Mouse (Mus musculus) CH12.LX (cell line): Measurements from ENCODE around the gene Bex6. TPM values are rescaled to one million over a fixed set of nuclear protein-coding genes. Genes with fewer than 3 reads are reported as not detected.

Experiments used
- DNase-seq: peaks from one replicate; pipeline ENCODE4 v3.0.0-alpha.2; 2013; ENCODE audit errors: extremely low read depth
- H3K27ac ChIP-seq: 2 replicates; pipeline ENCODE4 v1.5.1; 2012; ENCODE audit warnings: low read depth, mild to moderate bottlenecking, control low read depth, moderate library complexity; ENCODE audit not compliant: insufficient read depth
- H3K27me3 ChIP-seq: replicated peaks from 2 replicates; pipeline ENCODE3; 2012; ENCODE audit warnings: inconsistent platforms
- H3K36me3 ChIP-seq, 2 experiments: replicated peaks in 1 of 2; 2 replicates each; pipeline versions ENCODE3 to v1.6.1; 2012; ENCODE audit warnings: inconsistent platforms in 1 of 2, low read length in 1 of 2, mild to moderate bottlenecking in 1 of 2, mixed read lengths in 1 of 2, moderate library complexity in 1 of 2; ENCODE audit not compliant: control insufficient read depth in 1 of 2, insufficient read depth in 1 of 2
- H3K4me1 ChIP-seq, 2 experiments: 2 replicates each; pipeline ENCODE4 v1.6.1; 2012; ENCODE audit warnings: inconsistent platforms in 1 of 2, moderate library complexity in 1 of 2; ENCODE audit not compliant: insufficient read depth in 2 of 2, control insufficient read depth in 1 of 2
- H3K4me2 ChIP-seq: 2 replicates; pipeline ENCODE4 v1.6.1; 2012; ENCODE audit warnings: low read depth, mild to moderate bottlenecking, control low read depth; ENCODE audit not compliant: poor library complexity, insufficient read depth, severe bottlenecking
- H3K4me3 ChIP-seq, 3 experiments: fragments of 150-350 bp in 1 of 3; sonication (generic) in 1 of 3; replicated peaks in 1 of 3; 2 replicates each; pipeline versions ENCODE3 to v1.5.1; 2011 to 2012; ENCODE audit warnings: low read depth in 2 of 3, low read length in 2 of 3, mild to moderate bottlenecking in 2 of 3, moderate library complexity in 2 of 3, control low read depth in 1 of 3, improper control_type of control experiment in 1 of 3, inconsistent platforms in 1 of 3, mixed read lengths in 1 of 3; ENCODE audit not compliant: poor library complexity in 1 of 3
- H3K79me2 ChIP-seq: replicated peaks from 2 replicates; pipeline ENCODE4 v1.6.1; 2012; ENCODE audit warnings: mild to moderate bottlenecking, moderate library complexity; ENCODE audit not compliant: control insufficient read depth, poor library complexity, insufficient read depth, severe bottlenecking; ENCODE audit errors: extremely low read depth
- H3K9ac ChIP-seq: 2 replicates; pipeline ENCODE4 v1.6.1; 2012; ENCODE audit warnings: low read depth, mild to moderate bottlenecking, control low read depth, moderate library complexity; ENCODE audit not compliant: insufficient read depth
- H3K9me3 ChIP-seq: replicated peaks from 2 replicates; pipeline ENCODE3; 2012; ENCODE audit warnings: low read length, inconsistent platforms, mixed read lengths
- BHLHE40 ChIP-seq: IDR thresholded peaks from 2 replicates; pipeline ENCODE4 v1.6.1; 2011; ENCODE audit warnings: mild to moderate bottlenecking, low read depth, low read length, improper control_type of control experiment
- CHD1 ChIP-seq: IDR thresholded peaks from 2 replicates; pipeline ENCODE4 v1.6.1; 2012; ENCODE audit warnings: low read depth, low read length, improper control_type of control experiment, inconsistent platforms
- CHD2 ChIP-seq: IDR thresholded peaks from 2 replicates; pipeline ENCODE4 v1.6.1; 2011; ENCODE audit warnings: low read length, improper control_type of control experiment
- E2F4 ChIP-seq: IDR thresholded peaks from 2 replicates; pipeline ENCODE4 v1.6.1; 2011; ENCODE audit warnings: low read depth, low read length, improper control_type of control experiment; ENCODE audit not compliant: insufficient replicate concordance
- EP300 ChIP-seq: IDR thresholded peaks from 2 replicates; pipeline ENCODE4 v1.6.1; 2011; ENCODE audit warnings: low read length, improper control_type of control experiment
- ETS1 ChIP-seq: conservative IDR thresholded peaks from 2 replicates; pipeline ENCODE4 v1.6.1; 2012; ENCODE audit warnings: low read depth, mild to moderate bottlenecking, inconsistent platforms, low read length, improper control_type of control experiment, moderate library complexity
- KAT2A ChIP-seq: IDR thresholded peaks from 2 replicates; pipeline ENCODE4 v1.6.1; 2012; ENCODE audit warnings: low read length, improper control_type of control experiment, inconsistent platforms; ENCODE audit not compliant: insufficient replicate concordance
- MAX ChIP-seq: IDR thresholded peaks from 2 replicates; pipeline ENCODE4 v1.6.1; 2011; ENCODE audit warnings: low read length, improper control_type of control experiment
- MAZ ChIP-seq: IDR thresholded peaks from 2 replicates; pipeline ENCODE4 v1.6.1; 2012; ENCODE audit warnings: low read depth, mild to moderate bottlenecking, inconsistent platforms, low read length, improper control_type of control experiment, moderate library complexity
- MXI1 ChIP-seq: IDR thresholded peaks from 2 replicates; pipeline ENCODE4 v1.6.1; 2011; ENCODE audit warnings: mild to moderate bottlenecking, low read depth, low read length, improper control_type of control experiment
- MYC ChIP-seq: IDR thresholded peaks from 2 replicates; pipeline ENCODE4 v1.6.1; 2011; ENCODE audit warnings: low read depth, mild to moderate bottlenecking, improper control_type of control experiment, low read length
- NELFE ChIP-seq: IDR thresholded peaks from 2 replicates; pipeline ENCODE4 v1.6.1; 2011; ENCODE audit warnings: low read depth, low read length, improper control_type of control experiment
- NRF1 ChIP-seq: IDR thresholded peaks from 2 replicates; pipeline ENCODE4 v1.6.1; 2014; ENCODE audit warnings: low read depth, mild to moderate bottlenecking, inconsistent platforms, low read length, improper control_type of control experiment, moderate library complexity
- PAX5 ChIP-seq: IDR thresholded peaks from 2 replicates; pipeline ENCODE4 v1.6.1; 2012; ENCODE audit warnings: low read length, inconsistent platforms, mixed read lengths
- POLR2A ChIP-seq: IDR thresholded peaks from 2 replicates; pipeline ENCODE4 v1.6.1; 2011; ENCODE audit warnings: low read depth, mild to moderate bottlenecking, improper control_type of control experiment, low read length
- RAD21 ChIP-seq: IDR thresholded peaks from 2 replicates; pipeline ENCODE4 v1.6.1; 2011; ENCODE audit warnings: low read depth, mild to moderate bottlenecking, low read length, improper control_type of control experiment, moderate library complexity
- SMC3 ChIP-seq: IDR thresholded peaks from 2 replicates; pipeline ENCODE4 v1.6.1; 2011; ENCODE audit warnings: low read depth, low read length, improper control_type of control experiment
- TBP ChIP-seq: conservative IDR thresholded peaks from 2 replicates; pipeline ENCODE4 v1.6.1; 2011; ENCODE audit warnings: low read depth, low read length, improper control_type of control experiment
- TCF12 ChIP-seq: IDR thresholded peaks from 2 replicates; pipeline ENCODE4 v1.6.1; 2014; ENCODE audit warnings: low read depth, mild to moderate bottlenecking, inconsistent platforms, low read length, improper control_type of control experiment
- USF1 ChIP-seq: IDR thresholded peaks from 2 replicates; pipeline ENCODE4 v1.6.1; 2014; ENCODE audit warnings: low read depth, mild to moderate bottlenecking, inconsistent platforms, low read length, improper control_type of control experiment
- USF2 ChIP-seq: conservative IDR thresholded peaks from 2 replicates; pipeline ENCODE4 v1.6.1; 2011; ENCODE audit warnings: low read depth, low read length, improper control_type of control experiment
- ZNF384 ChIP-seq: IDR thresholded peaks from 2 replicates; pipeline ENCODE4 v1.6.1; 2012; ENCODE audit warnings: low read depth, low read length, improper control_type of control experiment, inconsistent platforms
- dilution Hi-C: fragments of 300-500 bp; cut with MboI; formaldehyde crosslinking; loops from 2 replicates; pipeline ENCODE4 v1.14.3; 2020; ENCODE audit warnings: low sequenced_read_pairs; ENCODE audit not compliant: extremely low pct_unique_long_range_greater_than_20kb, extremely low pct_ligation_motif_present
- in situ Hi-C: fragments of 300-500 bp; cut with MboI; formaldehyde crosslinking; loops from 3 replicates; pipeline ENCODE4 v1.14.3; 2019; ENCODE audit warnings: low sequenced_read_pairs, low pct_ligation_motif_present, low pct_unique_long_range_greater_than_20kb, mixed read lengths
- polyA plus RNA-seq: library from polyadenylated mRNA; unstranded; fragments of >175 nt; gene quantifications from 2 replicates; pipeline ENCODE4 v1.2.1, GENCODE M21; 2012; ENCODE audit warnings: low read depth; ENCODE audit not compliant: insufficient read length
- total RNA-seq, 2 experiments: library from RNA; depleted of rRNA; stranded (reverse); fragments of 300-350 nt in 1 of 2; fragments of >200 nt in 1 of 2; gene quantifications; 2 replicates each; pipeline ENCODE4 v1.2.3; 2012 to 2014

Bex6 gene
- total and polyA plus RNA-seq, 3 experiments: not detected

GRCm38 (mm10) chr16:32173401-32173800 lies 6.2 kb upstream of the Bex6 start:
- H3K27ac ChIP-seq: no peak overlapping the region
- in situ Hi-C loops (no loop called here), dilution Hi-C loops (no loop called here)
- DNase-seq: no peak
- H3K4me2 ChIP-seq: peak overlapping the region; percentile 1; the same call in 1 of the 2 replicates
- peaks cover 4% of the 10 kb centered on the region for H3K9me3 ChIP-seq
- H3K36me3 ChIP-seq: no peaks in the 10 kb centered on the region
- no peak overlapping the region for H3K4me3 ChIP-seq
- H3K79me2 ChIP-seq: no peaks in the 10 kb centered on the region
- no peak for TF ChIP-seq KAT2A
- no peak for TF ChIP-seq MAZ
- 0 out of 2 replicates have a peak, but pooled peaks have one; percentile 6 for TF ChIP-seq ETS1
- peak; percentile 54 for TF ChIP-seq USF1
- TF ChIP-seq RAD21: no peak
- no peak for TF ChIP-seq SMC3
- TF ChIP-seq USF2: peak; percentile 41; the same call in 1 of the 2 replicates
- TF ChIP-seq ZNF384: no peak
- peak; percentile 55; the same call in 1 of the 2 replicates for TF ChIP-seq MAX
- TF ChIP-seq TBP: no peak
- TF ChIP-seq BHLHE40: 0 out of 2 replicates have a peak, but pooled peaks have one; percentile 25
- 0 out of 2 replicates have a peak, but pooled peaks have one; percentile 8 for TF ChIP-seq MYC
- peak; percentile 33; the same call in 1 of the 2 replicates for TF ChIP-seq CHD2
- TF ChIP-seq MXI1: no peak
- TF ChIP-seq, all 38 proteins: peak for 7
- Histone ChIP-seq H3K9ac (no peak overlapping the region), H3K4me1 (peaks cover 30 to 77% of the 10 kb centered on the region in 2 experiments), H3K27me3 (no peaks in the 10 kb centered on the region)

GRCm38 (mm10) chr16:32174340-32175005 lies 5.2 kb upstream of the Bex6 start:
- TF ChIP-seq E2F4: no peak
- TF ChIP-seq NELFE: no peak
- no peak for TF ChIP-seq CHD1
- no peak for TF ChIP-seq PAX5
- no peak for TF ChIP-seq TCF12
- TF ChIP-seq USF2: no peak
- TF ChIP-seq POLR2A: no peak
- TF ChIP-seq TBP: no peak
- TF ChIP-seq NRF1: no peak
- TF ChIP-seq EP300: no peak
- peaks cover 4% of the 10 kb centered on the region for H3K9me3 ChIP-seq
- in situ Hi-C loops (no loop called here), dilution Hi-C loops (no loop called here)
- no peaks in the 10 kb centered on the region for H3K36me3 ChIP-seq
- no peak overlapping the region for H3K27ac ChIP-seq
- H3K4me2 ChIP-seq: no peak overlapping the region
- H3K9ac ChIP-seq: no peak overlapping the region
- H3K4me3 ChIP-seq: no peak overlapping the region
- no peaks in the 10 kb centered on the region for H3K79me2 ChIP-seq
- no peak for DNase-seq
- peaks cover 30 to 80% of the 10 kb centered on the region in 2 experiments for H3K4me1 ChIP-seq
- H3K27me3 ChIP-seq: no peaks in the 10 kb centered on the region
